Mouse (Mus musculus): ENCODE results near the gene Calr4. TPM values are rescaled to one million over a fixed set of nuclear protein-coding genes. Genes with fewer than 3 reads are reported as not detected.

The Calr4 gene
- polyA plus RNA-seq, 1 experiment from 2014 or later = not detected

- no peak for ATAC-seq (ENCODE audit: insufficient read depth)
- H3K9ac ChIP-seq = peak overlapping the region; percentile 96
- no peaks in the 10 kb centered on the region for H3K36me3 ChIP-seq (replicated peaks)
- H3K4me2 ChIP-seq = peak overlapping the region; percentile 88
- H3K9me3 ChIP-seq (replicated peaks) = no peaks in the 10 kb centered on the region
- peak overlapping the region; percentile 97 for H3K4me3 ChIP-seq (replicated peaks)
- H3K27ac ChIP-seq (replicated peaks) = peak overlapping the region; percentile 93
- H3K27me3 ChIP-seq = no peaks in the 10 kb centered on the region
- 15% methylated on average over 4 of the region's 4 CpGs for WGBS (ENCODE audit: insufficient replicate concordance)
- peaks cover 45% of the 10 kb centered on the region for H3K4me1 ChIP-seq (replicated peaks)
These were observed 46.9 kb downstream of the Calr4 start for GRCm38 (mm10) chr4:109281161-109281560.

- peak overlapping the region; percentile 88 for H3K4me2 ChIP-seq
- peak overlapping the region; percentile 93; the same call in 1 of the 2 replicates for H3K27ac ChIP-seq (replicated peaks)
- H3K27me3 ChIP-seq = no peaks in the 10 kb centered on the region
- no peaks in the 10 kb centered on the region for H3K9me3 ChIP-seq (replicated peaks)
- peaks cover 45% of the 10 kb centered on the region for H3K4me1 ChIP-seq (replicated peaks)
- H3K4me3 ChIP-seq (replicated peaks) = peak overlapping the region; percentile 97
- no peaks in the 10 kb centered on the region for H3K36me3 ChIP-seq (replicated peaks)
- WGBS (ENCODE audit: insufficient replicate concordance) = 47% methylated on average over 1 of the region's 1 CpGs
- H3K9ac ChIP-seq = peak overlapping the region; percentile 96; the same call in 1 of the 2 replicates
- ATAC-seq (ENCODE audit: insufficient read depth) = no peak
These were observed 47.7 kb downstream of the Calr4 start for GRCm38 (mm10) chr4:109281946-109282345.

DNA sequence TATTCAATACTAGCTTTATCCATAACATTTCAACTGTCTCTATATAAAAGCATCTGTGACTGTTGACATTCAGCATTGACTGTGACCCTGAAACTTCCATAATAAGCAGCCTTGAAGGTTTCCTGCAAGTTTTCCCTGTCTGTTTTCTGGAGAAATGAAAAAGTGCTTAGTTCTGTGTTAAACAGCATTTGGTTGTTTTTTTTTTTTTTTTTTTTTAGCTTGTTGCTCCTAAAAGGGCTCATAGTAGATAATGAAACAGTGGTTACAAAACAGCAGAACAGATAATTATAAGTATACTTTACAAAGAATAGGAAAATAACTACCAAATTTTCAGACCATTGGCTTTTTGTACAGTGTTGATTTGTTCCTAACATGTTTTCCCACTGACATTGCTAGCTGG lies 60.3 kb downstream of the Calr4 start:
- Histone ChIP-seq H3K9me3 (replicated peaks) (no peaks in the 10 kb centered on the region), H3K27ac (replicated peaks) (no peak overlapping the region), H3K4me2 (no peak overlapping the region), H3K4me3 (replicated peaks) (no peak overlapping the region), H3K36me3 (replicated peaks) (peaks cover 5% of the 10 kb centered on the region; the same call in 1 of the 2 replicates), H3K27me3 (no peaks in the 10 kb centered on the region), H3K9ac (no peak overlapping the region), H3K4me1 (replicated peaks) (peaks cover 8% of the 10 kb centered on the region)
- ATAC-seq (ENCODE audit: insufficient read depth) = no peak

GRCm38 (mm10) chr4:109296510-109296909 lies 62.2 kb downstream of the Calr4 start:
- Histone ChIP-seq H3K4me1 (replicated peaks) (peaks cover 8% of the 10 kb centered on the region), H3K27me3 (no peaks in the 10 kb centered on the region), H3K4me3 (replicated peaks) (no peak overlapping the region), H3K4me2 (no peak overlapping the region), H3K36me3 (replicated peaks) (peaks cover 5% of the 10 kb centered on the region; the same call in 1 of the 2 replicates), H3K27ac (replicated peaks) (no peak overlapping the region), H3K9me3 (replicated peaks) (no peaks in the 10 kb centered on the region), H3K9ac (no peak overlapping the region)
- WGBS (ENCODE audit: insufficient replicate concordance) = 57% methylated on average over 2 of the region's 2 CpGs
- ATAC-seq (ENCODE audit: insufficient read depth) = no peak

GRCm38 (mm10) chr4:109299136-109299535 lies 64.9 kb downstream of the Calr4 start:
- Histone ChIP-seq H3K4me1 (replicated peaks) (peaks cover 8% of the 10 kb centered on the region), H3K4me2 (no peak overlapping the region), H3K27me3 (no peaks in the 10 kb centered on the region), H3K9me3 (replicated peaks) (no peaks in the 10 kb centered on the region), H3K27ac (replicated peaks) (no peak overlapping the region), H3K9ac (no peak overlapping the region), H3K4me3 (replicated peaks) (no peak overlapping the region), H3K36me3 (replicated peaks) (peaks cover 5% of the 10 kb centered on the region; the same call in 1 of the 2 replicates)
- no peak for ATAC-seq (ENCODE audit: insufficient read depth)

Other genes with a start within 250 kb of the Calr4 start
- 33.7 and 33.8 TPM in 2 replicates for gene Nrd1, start 233.8 kb upstream of the Calr4 start, polyA plus RNA-seq (2015; fragmentation: Nextera tagmentation; extraction: Ambion mirVana)
- gene Osbpl9, start 32.2 kb upstream of the Calr4 start, polyA plus RNA-seq (2015; fragmentation: Nextera tagmentation; extraction: Ambion mirVana) = 25.1 and 26.4 TPM in 2 replicates
- 31.8 and 34.4 TPM in 2 replicates for gene Eps15, start 45.8 kb downstream of the Calr4 start, polyA plus RNA-seq (2015; fragmentation: Nextera tagmentation; extraction: Ambion mirVana)
- gene Ttc39a, start 172.1 kb downstream of the Calr4 start, polyA plus RNA-seq (2015; fragmentation: Nextera tagmentation; extraction: Ambion mirVana) = 13.5 and 14.3 TPM in 2 replicates